Mouse (Mus musculus) lung, postnatal 0 days (tissue): Measurements from ENCODE around the gene Gdf11. TPM values are rescaled to one million over a fixed set of nuclear protein-coding genes. Genes with fewer than 3 reads are reported as not detected.
A peak's percentile ranks its signal among the peaks of the same experiment; 100 is the strongest.

Source experiments
- ATAC-seq: fragments of 200-750 bp; cut with Nextera tagmentation; 2 replicates; pipeline ENCODE4 v1.8.0; 2017; ENCODE audit warnings: moderate library complexity
- DNase-seq: peaks from one replicate; pipeline ENCODE4 v3.0.0-alpha.2; 2016; ENCODE audit warnings: low spot score
- H3K27ac ChIP-seq: fragments of 300-500 bp; sonication (generic); 2 replicates; pipeline ENCODE4 v1.5.1; 2014; ENCODE audit warnings: antibody characterized with exemption, mild to moderate bottlenecking, low read length, mixed read lengths
- H3K27me3 ChIP-seq: fragments of 300-500 bp; sonication (generic); replicated peaks from 2 replicates; pipeline ENCODE4 v1.6.1; 2014; ENCODE audit warnings: low read length, mixed read lengths; ENCODE audit not compliant: insufficient read depth
- H3K36me3 ChIP-seq: fragments of 300-500 bp; sonication (generic); 2 replicates; pipeline ENCODE4 v1.6.1; 2014; ENCODE audit warnings: low read length, mixed read lengths; ENCODE audit not compliant: insufficient read depth
- H3K4me1 ChIP-seq: fragments of 300-500 bp; sonication (generic); 2 replicates; pipeline ENCODE4 v1.6.1; 2014; ENCODE audit warnings: antibody characterized with exemption, low read depth, low read length, mixed read lengths; ENCODE audit not compliant: insufficient read depth
- H3K4me2 ChIP-seq: fragments of 300-500 bp; sonication (generic); replicated peaks from 2 replicates; pipeline ENCODE4 v1.6.1; 2014; ENCODE audit warnings: low read depth, mild to moderate bottlenecking, low read length, moderate library complexity, mixed read lengths
- H3K4me3 ChIP-seq: fragments of 300-500 bp; sonication (generic); 2 replicates; pipeline ENCODE4 v1.5.1; 2014; ENCODE audit warnings: low read depth, low read length
- H3K9ac ChIP-seq: fragments of 300-500 bp; sonication (generic); replicated peaks from 2 replicates; pipeline ENCODE4 v1.6.1; 2014; ENCODE audit warnings: low read depth, mild to moderate bottlenecking
- H3K9me3 ChIP-seq: fragments of 300-500 bp; sonication (generic); 2 replicates; pipeline ENCODE4 v1.6.1; 2016; ENCODE audit warnings: low read length, mixed read lengths
- CTCF ChIP-seq: IDR thresholded peaks from 2 replicates; pipeline ENCODE4 v1.5.1; 2016; ENCODE audit warnings: antibody characterized with exemption, mild to moderate bottlenecking
- EP300 ChIP-seq: IDR thresholded peaks from 2 replicates; pipeline ENCODE4 v1.6.1; 2016; ENCODE audit warnings: antibody characterized with exemption, mild to moderate bottlenecking, control low read depth
- WGBS: fragments of 180-500 bp; shearing (Covaris S2); extraction: QIAGEN DNeasy Blood & Tissue Kit; methylation state at CpG from one replicate; pipeline ENCODE4 v1.1.7; 2014; 5-methylcytosine and 5-hydroxymethylcytosine counted together
- polyA plus RNA-seq: library from polyadenylated mRNA; unstranded; fragments of >200 nt; fragmentation: Nextera tagmentation; extraction: Ambion mirVana; gene quantifications from 2 replicates; pipeline ENCODE4 v1.2.1, GENCODE M21; 2015

Gdf11 gene
- polyA plus RNA-seq, 1 experiment from 2014 or later: 1.6 TPM

- ATAC-seq (no peak; the same call in 1 of the 2 replicates), DNase-seq (no peak)
- no peaks in the 10 kb centered on the region for H3K9me3 ChIP-seq
- H3K4me2 ChIP-seq: no peak overlapping the region
- no peaks in the 10 kb centered on the region for H3K4me1 ChIP-seq
- H3K27me3 ChIP-seq: no peaks in the 10 kb centered on the region
- no peak overlapping the region for H3K27ac ChIP-seq
- H3K9ac ChIP-seq: no peak overlapping the region
- 82% methylated on average over 2 of the region's 2 CpGs for WGBS
- no peak overlapping the region for H3K4me3 ChIP-seq
- H3K36me3 ChIP-seq: peaks cover 3% of the 10 kb centered on the region; the same call in 1 of the 2 replicates
- TF ChIP-seq EP300 (no peak), CTCF (no peak)
These were observed 12.7 kb downstream of the Gdf11 start for GRCm38 (mm10) chr10:128878811-128879210.

GRCm38 (mm10) chr10:128878291-128878690, 13.2 kb downstream of the Gdf11 start:
- H3K27ac ChIP-seq: no peak overlapping the region
- TF ChIP-seq EP300: no peak
- no peak for TF ChIP-seq CTCF
- no peak overlapping the region for H3K4me2 ChIP-seq
- DNase-seq: peak; percentile 73
- no peak overlapping the region for H3K9ac ChIP-seq
- peak; percentile 76 for ATAC-seq
- no peaks in the 10 kb centered on the region for H3K27me3 ChIP-seq
- H3K4me1 ChIP-seq: no peaks in the 10 kb centered on the region
- H3K9me3 ChIP-seq: no peaks in the 10 kb centered on the region
- no peak overlapping the region for H3K4me3 ChIP-seq
- peaks cover 8% of the 10 kb centered on the region; the same call in 1 of the 2 replicates for H3K36me3 ChIP-seq

GRCm38 (mm10) chr10:128870341-128870740, 21.2 kb downstream of the Gdf11 start:
- no peak overlapping the region for H3K27ac ChIP-seq

GRCm38 (mm10) chr10:128866518-128866917, 25.0 kb downstream of the Gdf11 start:
- no peaks in the 10 kb centered on the region for H3K27me3 ChIP-seq
- 0 out of 2 replicates have a peak, but pooled peaks cover 15% of the 10 kb centered on the region for H3K36me3 ChIP-seq
- 90% methylated on average over 1 of the region's 1 CpGs for WGBS
- no peak for TF ChIP-seq EP300
- no peak for TF ChIP-seq CTCF
- no peak overlapping the region for H3K27ac ChIP-seq
- no peaks in the 10 kb centered on the region for H3K4me1 ChIP-seq
- no peak overlapping the region for H3K9ac ChIP-seq
- DNase-seq (no peak), ATAC-seq (no peak)
- H3K9me3 ChIP-seq: no peaks in the 10 kb centered on the region
- no peak overlapping the region for H3K4me3 ChIP-seq
- no peak overlapping the region for H3K4me2 ChIP-seq

More at GRCm38 (mm10) chr10:128870341-128870740, 21.2 kb downstream of the Gdf11 start:
- H3K4me3 ChIP-seq: no peak overlapping the region
- H3K4me2 ChIP-seq: no peak overlapping the region
- no peaks in the 10 kb centered on the region for H3K27me3 ChIP-seq
- H3K9me3 ChIP-seq: no peaks in the 10 kb centered on the region
- no peaks in the 10 kb centered on the region for H3K4me1 ChIP-seq
- no peak overlapping the region for H3K9ac ChIP-seq
- DNase-seq (no peak), ATAC-seq (no peak)
- WGBS: 73% methylated on average over 3 of the region's 3 CpGs
- H3K36me3 ChIP-seq: peaks cover 20% of the 10 kb centered on the region; the same call in 1 of the 2 replicates
- TF ChIP-seq CTCF: no peak
- no peak for TF ChIP-seq EP300

- H3K27me3 ChIP-seq: no peaks in the 10 kb centered on the region
- no peak overlapping the region for H3K9ac ChIP-seq
- H3K4me3 ChIP-seq: no peak overlapping the region
- DNase-seq (peak; percentile 29), ATAC-seq (no peak)
- no peak overlapping the region for H3K27ac ChIP-seq
- WGBS: 76% methylated on average over 3 of the region's 3 CpGs
- no peaks in the 10 kb centered on the region for H3K4me1 ChIP-seq
- TF ChIP-seq CTCF (peak; percentile 55), EP300 (no peak)
- no peaks in the 10 kb centered on the region for H3K9me3 ChIP-seq
- H3K36me3 ChIP-seq: 0 out of 2 replicates have a peak, but pooled peaks cover 14% of the 10 kb centered on the region
- H3K4me2 ChIP-seq: no peak overlapping the region
These were observed 25.5 kb downstream of the Gdf11 start for GRCm38 (mm10) chr10:128866042-128866441.

GRCm38 (mm10) chr10:128861176-128861575, 30.3 kb downstream of the Gdf11 start:
- peaks cover 18% of the 10 kb centered on the region for H3K36me3 ChIP-seq
- H3K9ac ChIP-seq: no peak overlapping the region
- no peak for ATAC-seq
- no peak for TF ChIP-seq CTCF
- no peak for TF ChIP-seq EP300
- no peak for DNase-seq
- no peaks in the 10 kb centered on the region for H3K27me3 ChIP-seq
- H3K9me3 ChIP-seq: no peaks in the 10 kb centered on the region
- no peaks in the 10 kb centered on the region for H3K4me1 ChIP-seq
- H3K27ac ChIP-seq: no peak overlapping the region
- no peak overlapping the region for H3K4me3 ChIP-seq
- no peak overlapping the region for H3K4me2 ChIP-seq

- TF ChIP-seq CTCF: no peak
- TF ChIP-seq EP300: no peak
- H3K36me3 ChIP-seq: 0 out of 2 replicates have a peak, but pooled peaks cover 7% of the 10 kb centered on the region
- H3K9ac ChIP-seq: no peak overlapping the region
- H3K27ac ChIP-seq: no peak overlapping the region
- DNase-seq (no peak), ATAC-seq (no peak)
- WGBS: 79% methylated on average over 3 of the region's 3 CpGs
- no peaks in the 10 kb centered on the region for H3K9me3 ChIP-seq
- H3K4me3 ChIP-seq: no peak overlapping the region
- H3K27me3 ChIP-seq: no peaks in the 10 kb centered on the region
- no peak overlapping the region for H3K4me2 ChIP-seq
- H3K4me1 ChIP-seq: no peaks in the 10 kb centered on the region
These were observed 41.2 kb downstream of the Gdf11 start for GRCm38 (mm10) chr10:128850339-128850738.
